Mouse (Mus musculus) erythroblast, embryonic 14.5 days (primary cell): ENCODE data around the gene Rpl6.

ENCODE experiments used
- GATA1 ChIP-seq: IDR thresholded peaks from 2 replicates; pipeline ENCODE4 v1.6.1; 2012; ENCODE audit warnings: low read length, inconsistent platforms, mixed read lengths
- TAL1 ChIP-seq: IDR thresholded peaks from 3 replicates; pipeline ENCODE4 v1.6.1; 2012; ENCODE audit warnings: low read length, inconsistent platforms, mixed read lengths

- no peak for TF ChIP-seq TAL1
- no peak for TF ChIP-seq GATA1
These were observed 2.5 kb upstream of the Rpl6 start for GRCm38 (mm10) chr5:121201739-121202138.
